Mouse (Mus musculus) intestine, embryonic 15.5 days (tissue): ENCODE measurements around the gene Drd3. TPM values are rescaled to one million over a fixed set of nuclear protein-coding genes. Genes with fewer than 3 reads are reported as not detected.

Source experiments
- ATAC-seq: fragments of 200-750 bp; cut with Nextera tagmentation; 2 replicates; pipeline ENCODE4 v1.8.0; 2017; ENCODE audit warnings: moderate TSS enrichment, moderate library complexity
- H3K27ac ChIP-seq: fragments of 300-500 bp; sonication (generic); 2 replicates; pipeline ENCODE4 v1.5.1; 2015; ENCODE audit warnings: mild to moderate bottlenecking, inconsistent platforms
- H3K27me3 ChIP-seq: fragments of 300-500 bp; sonication (generic); replicated peaks from 2 replicates; pipeline ENCODE4 v1.6.1; 2015; ENCODE audit warnings: inconsistent platforms
- H3K36me3 ChIP-seq: fragments of 300-500 bp; sonication (generic); 2 replicates; pipeline ENCODE4 v1.6.1; 2015; ENCODE audit warnings: inconsistent platforms
- H3K4me1 ChIP-seq: fragments of 300-500 bp; sonication (generic); replicated peaks from 2 replicates; pipeline ENCODE4 v1.6.1; 2015; ENCODE audit warnings: inconsistent platforms
- H3K4me2 ChIP-seq: fragments of 300-500 bp; sonication (generic); replicated peaks from 2 replicates; pipeline ENCODE4 v1.6.1; 2015; ENCODE audit warnings: mild to moderate bottlenecking, inconsistent platforms
- H3K4me3 ChIP-seq: fragments of 300-500 bp; sonication (generic); replicated peaks from 2 replicates; pipeline ENCODE4 v1.5.1; 2015; ENCODE audit warnings: inconsistent platforms
- H3K9ac ChIP-seq: fragments of 300-500 bp; sonication (generic); 2 replicates; pipeline ENCODE4 v1.6.1; 2015; ENCODE audit warnings: inconsistent platforms
- H3K9me3 ChIP-seq: fragments of 300-500 bp; sonication (generic); 2 replicates; pipeline ENCODE4 v1.6.1; 2016; ENCODE audit warnings: inconsistent platforms
- WGBS: fragments of 180-500 bp; shearing (Covaris S2); methylation state at CpG from one replicate; pipeline ENCODE4 v1.1.7; 2015; 5-methylcytosine and 5-hydroxymethylcytosine counted together
- polyA plus RNA-seq: library from polyadenylated mRNA; unstranded; fragments of >200 nt; fragmentation: Nextera tagmentation; extraction: Ambion mirVana; gene quantifications from 2 replicates; pipeline ENCODE4 v1.2.1, GENCODE M21; 2015

Drd3 gene
- polyA plus RNA-seq, 1 experiment from 2014 or later = not detected

DNA sequence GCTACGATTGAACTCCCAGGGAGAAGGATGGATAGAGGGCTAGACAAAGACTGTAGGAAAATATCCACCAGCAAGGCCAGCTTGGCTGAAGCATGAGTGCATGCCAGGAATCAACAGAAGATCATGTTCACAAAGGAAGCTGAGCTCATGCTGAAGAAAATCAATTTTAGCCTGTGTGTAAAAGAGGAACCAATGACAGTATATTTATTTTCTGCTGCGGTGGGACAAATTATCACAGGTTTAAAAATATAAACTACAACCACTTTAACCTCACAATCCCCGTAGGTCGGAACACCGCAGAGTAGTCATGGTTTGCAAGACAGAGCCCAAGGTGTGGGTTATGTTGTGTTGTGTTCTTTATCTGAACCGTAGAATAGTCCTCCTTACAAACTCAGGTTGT is 50.5 kb downstream of the Drd3 start:
- Histone ChIP-seq H3K9ac (no peak overlapping the region), H3K27me3 (no peaks in the 10 kb centered on the region), H3K4me3 (no peak overlapping the region), H3K27ac (no peak overlapping the region), H3K4me2 (no peak overlapping the region), H3K4me1 (0 out of 2 replicates have a peak, but pooled peaks cover 4% of the 10 kb centered on the region), H3K36me3 (no peaks in the 10 kb centered on the region), H3K9me3 (no peaks in the 10 kb centered on the region)
- ATAC-seq = no peak
- 75% methylated on average over 6 of the region's 6 CpGs for WGBS

DNA sequence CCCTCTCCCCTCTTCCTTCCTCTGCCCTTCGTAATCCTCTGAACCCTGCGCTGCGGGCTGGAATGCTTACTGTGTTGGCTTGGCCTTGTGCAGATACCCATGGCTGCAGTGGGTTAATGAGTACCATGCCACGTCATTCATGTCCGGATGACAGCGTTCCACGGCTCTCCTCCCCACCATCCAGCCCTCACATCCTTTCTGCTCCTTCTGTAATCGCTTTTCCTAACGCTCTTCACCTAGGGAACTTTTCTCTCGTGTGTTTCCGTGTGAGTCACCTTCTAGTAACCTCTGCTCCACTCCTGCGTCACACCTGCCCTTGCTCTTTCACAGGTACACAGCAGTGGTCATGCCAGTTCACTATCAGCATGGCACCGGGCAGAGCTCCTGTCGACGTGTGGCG is 53.2 kb downstream of the Drd3 start:
- H3K4me3 ChIP-seq = no peak overlapping the region
- 56% methylated on average over 16 of the region's 16 CpGs for WGBS
- no peaks in the 10 kb centered on the region for H3K4me1 ChIP-seq
- no peaks in the 10 kb centered on the region for H3K27me3 ChIP-seq
- no peaks in the 10 kb centered on the region for H3K36me3 ChIP-seq
- H3K9ac ChIP-seq = no peak overlapping the region
- no peak overlapping the region for H3K4me2 ChIP-seq
- H3K27ac ChIP-seq = no peak overlapping the region
- ATAC-seq = peak; percentile 58
- no peaks in the 10 kb centered on the region for H3K9me3 ChIP-seq

GRCm38 (mm10) chr16:43809429-43809828 is 55.6 kb downstream of the Drd3 start:
- no peak overlapping the region for H3K4me2 ChIP-seq
- no peak overlapping the region for H3K9ac ChIP-seq
- H3K9me3 ChIP-seq = no peaks in the 10 kb centered on the region
- H3K27ac ChIP-seq = no peak overlapping the region
- ATAC-seq = no peak
- H3K4me3 ChIP-seq = no peak overlapping the region
- no peaks in the 10 kb centered on the region for H3K36me3 ChIP-seq
- H3K27me3 ChIP-seq = no peaks in the 10 kb centered on the region
- H3K4me1 ChIP-seq = no peaks in the 10 kb centered on the region
- 90% methylated on average over 2 of the region's 2 CpGs for WGBS

GRCm38 (mm10) chr16:43811402-43811801 is 57.6 kb downstream of the Drd3 start:
- no peak overlapping the region for H3K27ac ChIP-seq
- 45% methylated on average over 1 of the region's 1 CpGs for WGBS

DNA sequence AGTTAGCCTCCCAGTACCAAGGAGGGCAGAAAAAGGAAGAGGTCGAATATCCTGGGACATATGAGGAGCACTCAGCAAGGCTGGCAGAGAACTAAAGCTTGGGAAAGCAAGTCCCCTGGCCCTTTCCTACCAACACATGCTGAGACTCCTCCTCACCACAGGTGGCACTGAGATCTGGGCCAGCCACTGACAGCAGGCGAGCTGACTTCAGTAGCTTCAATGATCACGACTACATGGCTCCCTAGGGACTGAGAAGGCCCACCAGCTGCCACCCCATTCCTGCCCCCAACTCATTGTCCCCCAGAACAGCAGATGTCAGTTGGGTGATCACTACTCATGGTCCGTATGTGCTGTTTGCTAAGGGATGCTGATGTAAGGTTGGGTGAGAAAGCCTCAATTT is 60.8 kb downstream of the Drd3 start:
- Histone ChIP-seq H3K36me3 (no peaks in the 10 kb centered on the region), H3K4me3 (no peak overlapping the region), H3K9ac (no peak overlapping the region), H3K4me1 (no peaks in the 10 kb centered on the region), H3K27ac (no peak overlapping the region), H3K4me2 (no peak overlapping the region), H3K27me3 (no peaks in the 10 kb centered on the region), H3K9me3 (no peaks in the 10 kb centered on the region)
- ATAC-seq = no peak
- WGBS = 63% methylated on average over 4 of the region's 4 CpGs

More at GRCm38 (mm10) chr16:43811402-43811801, 57.6 kb downstream of the Drd3 start:
- ATAC-seq = no peak
- Histone ChIP-seq H3K9ac (no peak overlapping the region), H3K4me1 (no peaks in the 10 kb centered on the region), H3K4me3 (no peak overlapping the region), H3K9me3 (no peaks in the 10 kb centered on the region), H3K27me3 (no peaks in the 10 kb centered on the region), H3K36me3 (no peaks in the 10 kb centered on the region), H3K4me2 (no peak overlapping the region)

GRCm38 (mm10) chr16:43816321-43816720 is 62.5 kb downstream of the Drd3 start:
- Histone ChIP-seq H3K36me3 (no peaks in the 10 kb centered on the region), H3K27ac (no peak overlapping the region), H3K27me3 (no peaks in the 10 kb centered on the region), H3K4me3 (no peak overlapping the region), H3K9me3 (no peaks in the 10 kb centered on the region), H3K4me2 (no peak overlapping the region), H3K4me1 (no peaks in the 10 kb centered on the region), H3K9ac (no peak overlapping the region)
- 60% methylated on average over 5 of the region's 5 CpGs for WGBS
- no peak for ATAC-seq

DNA sequence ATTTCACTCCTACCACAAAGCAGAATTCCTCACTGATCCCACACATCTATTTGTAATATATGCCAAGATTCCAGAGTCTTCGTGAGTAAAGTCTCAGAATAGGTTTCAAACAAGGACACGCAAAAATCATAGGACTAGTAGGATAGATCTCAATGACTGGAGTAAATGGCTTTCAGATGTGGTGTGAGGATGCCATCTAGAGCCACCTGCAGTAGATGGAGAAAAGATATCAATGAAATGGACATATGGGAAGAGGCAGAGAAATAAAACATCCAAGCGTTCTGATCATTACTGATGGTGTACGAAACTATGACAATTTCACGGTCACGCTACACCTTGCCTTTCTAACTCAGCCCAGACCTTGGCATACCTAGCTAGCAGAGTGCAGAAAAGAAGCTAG is 64.6 kb downstream of the Drd3 start:
- Histone ChIP-seq H3K4me3 (no peak overlapping the region), H3K9me3 (no peaks in the 10 kb centered on the region), H3K36me3 (no peaks in the 10 kb centered on the region), H3K27ac (no peak overlapping the region), H3K4me2 (no peak overlapping the region), H3K9ac (no peak overlapping the region), H3K4me1 (no peaks in the 10 kb centered on the region), H3K27me3 (no peaks in the 10 kb centered on the region)
- ATAC-seq = no peak
- WGBS = 92% methylated on average over 6 of the region's 6 CpGs

DNA sequence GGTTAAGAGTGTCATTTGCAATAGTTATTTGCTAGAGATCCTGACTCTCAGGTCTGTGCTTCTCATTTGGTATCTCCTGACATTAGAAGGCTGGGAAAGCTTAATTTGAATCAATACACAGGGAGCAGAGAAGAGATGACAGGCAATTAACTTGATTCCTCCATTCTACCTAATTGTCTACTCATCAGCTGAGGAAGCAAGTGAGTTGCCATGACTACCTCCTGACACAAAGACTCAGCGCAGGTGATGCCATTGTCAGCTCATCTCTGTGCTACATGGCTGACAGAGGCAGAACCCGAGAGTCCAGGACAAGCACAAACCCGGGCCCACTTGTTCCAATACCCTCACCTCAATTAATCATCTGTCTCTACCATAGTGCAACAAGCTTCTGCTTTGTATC is 73.7 kb downstream of the Drd3 start:
- no peak for ATAC-seq
- no peak overlapping the region for H3K4me2 ChIP-seq
- H3K4me3 ChIP-seq = no peak overlapping the region
- WGBS = 81% methylated on average over 3 of the region's 3 CpGs
- no peaks in the 10 kb centered on the region for H3K4me1 ChIP-seq
- no peaks in the 10 kb centered on the region for H3K9me3 ChIP-seq
- no peaks in the 10 kb centered on the region for H3K27me3 ChIP-seq
- H3K36me3 ChIP-seq = no peaks in the 10 kb centered on the region
- H3K9ac ChIP-seq = no peak overlapping the region
- no peak overlapping the region for H3K27ac ChIP-seq

GRCm38 (mm10) chr16:43831957-43832356 is 78.1 kb downstream of the Drd3 start:
- no peaks in the 10 kb centered on the region for H3K27me3 ChIP-seq

GRCm38 (mm10) chr16:43841236-43841635 is 87.4 kb downstream of the Drd3 start:
- 80% methylated on average over 1 of the region's 1 CpGs for WGBS
- Histone ChIP-seq H3K9ac (no peak overlapping the region), H3K4me1 (no peaks in the 10 kb centered on the region), H3K27ac (no peak overlapping the region), H3K4me2 (no peak overlapping the region), H3K36me3 (no peaks in the 10 kb centered on the region), H3K9me3 (no peaks in the 10 kb centered on the region), H3K4me3 (no peak overlapping the region), H3K27me3 (no peaks in the 10 kb centered on the region)
- no peak for ATAC-seq

More at GRCm38 (mm10) chr16:43831957-43832356, 78.1 kb downstream of the Drd3 start:
- 96% methylated on average over 2 of the region's 2 CpGs for WGBS
- Histone ChIP-seq H3K4me3 (no peak overlapping the region), H3K27ac (no peak overlapping the region), H3K4me1 (no peaks in the 10 kb centered on the region), H3K9me3 (no peaks in the 10 kb centered on the region), H3K36me3 (no peaks in the 10 kb centered on the region), H3K9ac (no peak overlapping the region), H3K4me2 (no peak overlapping the region)
- ATAC-seq = no peak

DNA sequence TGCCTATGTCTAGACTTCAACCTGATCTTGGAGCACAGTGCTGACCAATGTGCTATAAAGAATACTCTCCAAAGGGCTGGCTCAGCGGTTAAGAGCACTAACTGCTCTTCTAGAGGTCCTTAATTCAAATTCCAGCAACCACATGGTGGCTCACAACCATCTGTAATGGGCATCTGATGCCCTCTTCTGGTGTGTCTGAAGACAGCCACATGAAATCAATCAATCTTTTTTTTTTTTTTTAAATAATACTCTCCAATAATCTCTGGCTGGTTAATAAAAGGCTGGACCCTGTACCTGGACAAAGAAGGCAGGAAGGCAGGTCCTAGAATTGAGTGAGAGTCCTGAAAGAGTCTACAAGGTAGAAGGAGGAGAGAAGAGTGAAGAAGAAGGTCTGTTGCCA is 96.0 kb downstream of the Drd3 start:
- ATAC-seq = no peak
- Histone ChIP-seq H3K36me3 (no peaks in the 10 kb centered on the region), H3K4me2 (no peak overlapping the region), H3K9me3 (no peaks in the 10 kb centered on the region), H3K27ac (no peak overlapping the region), H3K9ac (no peak overlapping the region), H3K4me3 (no peak overlapping the region), H3K4me1 (no peaks in the 10 kb centered on the region), H3K27me3 (no peaks in the 10 kb centered on the region)
- WGBS = 69% methylated on average over 1 of the region's 1 CpGs

GRCm38 (mm10) chr16:43858941-43859476 is 105.2 kb downstream of the Drd3 start:
- no peaks in the 10 kb centered on the region for H3K27me3 ChIP-seq
- no peak for ATAC-seq
- no peak overlapping the region for H3K4me2 ChIP-seq
- H3K4me1 ChIP-seq = no peaks in the 10 kb centered on the region
- H3K4me3 ChIP-seq = no peak overlapping the region
- H3K36me3 ChIP-seq = peaks cover 11% of the 10 kb centered on the region
- no peaks in the 10 kb centered on the region for H3K9me3 ChIP-seq
- H3K9ac ChIP-seq = no peak overlapping the region
- no peak overlapping the region for H3K27ac ChIP-seq
- WGBS = 90% methylated on average over 5 of the region's 5 CpGs

GRCm38 (mm10) chr16:43860624-43861023 is 106.8 kb downstream of the Drd3 start:
- no peak overlapping the region for H3K9ac ChIP-seq
- 70% methylated on average over 6 of the region's 6 CpGs for WGBS
- no peak overlapping the region for H3K27ac ChIP-seq
- H3K4me1 ChIP-seq = no peaks in the 10 kb centered on the region
- H3K27me3 ChIP-seq = no peaks in the 10 kb centered on the region
- no peak overlapping the region for H3K4me2 ChIP-seq
- no peak overlapping the region for H3K4me3 ChIP-seq
- no peak for ATAC-seq
- no peaks in the 10 kb centered on the region for H3K9me3 ChIP-seq
- H3K36me3 ChIP-seq = peaks cover 11% of the 10 kb centered on the region
